Mouse (Mus musculus) lung, postnatal 0 days (tissue): ENCODE measurements around the gene Mpc2.

Experiments used
- CTCF ChIP-seq: IDR thresholded peaks from 2 replicates; pipeline ENCODE4 v1.5.1; 2016; ENCODE audit warnings: antibody characterized with exemption, mild to moderate bottlenecking
- EP300 ChIP-seq: IDR thresholded peaks from 2 replicates; pipeline ENCODE4 v1.6.1; 2016; ENCODE audit warnings: antibody characterized with exemption, mild to moderate bottlenecking, control low read depth

DNA sequence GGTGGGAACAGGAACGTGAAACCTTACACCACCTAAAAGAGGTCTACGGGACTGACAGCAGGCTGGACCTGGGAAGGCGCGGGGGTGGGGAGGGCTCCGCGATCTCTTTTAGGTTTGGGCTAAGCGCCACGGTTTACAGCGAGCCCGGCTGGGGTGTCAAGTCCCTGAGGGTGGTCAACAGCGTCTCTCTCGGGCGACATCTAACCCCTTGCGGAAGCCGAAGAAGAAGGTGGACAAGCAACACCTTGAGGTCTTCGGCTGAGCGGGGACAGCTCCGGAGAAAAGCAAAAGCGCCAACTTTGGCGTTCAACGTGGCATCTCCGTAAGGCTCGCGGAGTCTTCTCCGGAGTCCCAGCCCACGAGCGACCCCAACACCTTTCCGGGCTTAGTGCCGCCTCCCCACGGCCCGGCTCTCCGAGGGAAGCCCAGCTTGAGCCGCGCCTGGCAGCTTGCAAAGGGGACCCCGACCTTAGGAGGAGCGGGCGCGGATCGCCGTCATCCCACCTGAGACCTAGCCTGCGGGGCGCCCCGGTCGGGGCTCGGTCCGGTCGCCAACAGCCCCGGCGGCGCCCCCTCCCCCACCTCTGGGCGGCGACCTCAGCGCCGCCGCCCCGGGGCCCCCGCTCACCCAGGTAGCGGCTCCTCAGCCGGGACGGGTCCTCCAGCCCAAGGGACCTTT is 795 bp upstream of the Mpc2 start:
- no peak for TF ChIP-seq CTCF
- TF ChIP-seq EP300 = no peak
